Mouse (Mus musculus) lung, embryonic 14.5 days (tissue): Measurements from ENCODE around the gene Eid3. TPM values are rescaled to one million over a fixed set of nuclear protein-coding genes. Genes with fewer than 3 reads are reported as not detected.

Experiments used
- ATAC-seq: fragments of 200-750 bp; cut with Nextera tagmentation; 2 replicates; pipeline ENCODE4 v1.8.0; 2017; ENCODE audit warnings: mild to moderate bottlenecking, moderate TSS enrichment, moderate library complexity; ENCODE audit not compliant: insufficient read depth
- DNase-seq: peaks from one replicate; pipeline ENCODE4 v3.0.0-alpha.2; 2015
- H3K27ac ChIP-seq: fragments of 300-500 bp; sonication (generic); 2 replicates; pipeline ENCODE4 v1.5.1; 2014; ENCODE audit warnings: low read depth, mild to moderate bottlenecking, moderate library complexity
- H3K27me3 ChIP-seq: fragments of 300-500 bp; sonication (generic); 2 replicates; pipeline ENCODE4 v1.6.1; 2014; ENCODE audit warnings: low read length, control low read depth; ENCODE audit not compliant: insufficient read depth
- H3K36me3 ChIP-seq: fragments of 300-500 bp; sonication (generic); 2 replicates; pipeline ENCODE4 v1.6.1; 2014; ENCODE audit warnings: control low read depth; ENCODE audit not compliant: insufficient read depth
- H3K4me1 ChIP-seq: fragments of 300-500 bp; sonication (generic); 2 replicates; pipeline ENCODE4 v1.6.1; 2014; ENCODE audit warnings: antibody characterized with exemption, control low read depth; ENCODE audit not compliant: insufficient read depth
- H3K4me2 ChIP-seq: fragments of 300-500 bp; sonication (generic); 2 replicates; pipeline ENCODE4 v1.6.1; 2014; ENCODE audit warnings: mild to moderate bottlenecking
- H3K4me3 ChIP-seq: fragments of 300-500 bp; sonication (generic); 2 replicates; pipeline ENCODE4 v1.5.1; 2014; ENCODE audit warnings: low read depth, low read length
- H3K9ac ChIP-seq: fragments of 300-500 bp; sonication (generic); 2 replicates; pipeline ENCODE4 v1.6.1; 2014
- H3K9me3 ChIP-seq: fragments of 300-500 bp; sonication (generic); 2 replicates; pipeline ENCODE4 v1.6.1; 2016; ENCODE audit warnings: low read depth, low read length, control low read depth
- CTCF ChIP-seq: IDR thresholded peaks from 2 replicates; pipeline ENCODE4 v1.5.1; 2016; ENCODE audit warnings: antibody characterized with exemption, low read depth
- WGBS: fragments of 180-500 bp; shearing (Covaris S2); extraction: QIAGEN DNeasy Blood & Tissue Kit; methylation state at CpG from one replicate; pipeline ENCODE4 v1.1.7; 2014; 5-methylcytosine and 5-hydroxymethylcytosine counted together
- polyA plus RNA-seq: library from polyadenylated mRNA; unstranded; fragments of >200 nt; fragmentation: Nextera tagmentation; extraction: Ambion mirVana; gene quantifications from 2 replicates; pipeline ENCODE4 v1.2.1, GENCODE M21; 2014

Gene Eid3
- polyA plus RNA-seq, 1 experiment from 2014 or later = 0.50 TPM

- Histone ChIP-seq H3K9ac (no peak overlapping the region), H3K4me1 (no peaks in the 10 kb centered on the region), H3K4me3 (no peak overlapping the region), H3K27ac (no peak overlapping the region), H3K27me3 (no peaks in the 10 kb centered on the region), H3K9me3 (no peaks in the 10 kb centered on the region), H3K36me3 (no peaks in the 10 kb centered on the region), H3K4me2 (no peak overlapping the region)
- no peak for DNase-seq
- peak; percentile 66 for TF ChIP-seq CTCF
- ATAC-seq = no peak
- WGBS = 72% methylated on average over 3 of the region's 3 CpGs
These were observed 43.8 kb downstream of the Eid3 start for GRCm38 (mm10) chr10:82910198-82910597.

- no peak for DNase-seq
These were observed 46.8 kb downstream of the Eid3 start for GRCm38 (mm10) chr10:82913238-82913637.

GRCm38 (mm10) chr10:82913772-82914171, 47.3 kb downstream of the Eid3 start:
- no peak for DNase-seq
- no peaks in the 10 kb centered on the region for H3K9me3 ChIP-seq
- WGBS = 69% methylated on average over 6 of the region's 6 CpGs
- H3K4me2 ChIP-seq = no peak overlapping the region
- ATAC-seq = no peak
- H3K9ac ChIP-seq = no peak overlapping the region
- no peak for TF ChIP-seq CTCF
- H3K27me3 ChIP-seq = no peaks in the 10 kb centered on the region
- H3K27ac ChIP-seq = no peak overlapping the region
- no peak overlapping the region for H3K4me3 ChIP-seq
- H3K4me1 ChIP-seq = no peaks in the 10 kb centered on the region
- no peaks in the 10 kb centered on the region for H3K36me3 ChIP-seq

More at GRCm38 (mm10) chr10:82913238-82913637, 46.8 kb downstream of the Eid3 start:
- no peak for TF ChIP-seq CTCF
- H3K36me3 ChIP-seq = no peaks in the 10 kb centered on the region
- no peak overlapping the region for H3K9ac ChIP-seq
- no peak overlapping the region for H3K4me3 ChIP-seq
- WGBS = 51% methylated on average over 4 of the region's 4 CpGs
- H3K27ac ChIP-seq = no peak overlapping the region
- H3K27me3 ChIP-seq = no peaks in the 10 kb centered on the region
- H3K4me2 ChIP-seq = no peak overlapping the region
- H3K4me1 ChIP-seq = no peaks in the 10 kb centered on the region
- no peak for ATAC-seq
- no peaks in the 10 kb centered on the region for H3K9me3 ChIP-seq

Other genes with a start within 250 kb of the Eid3 start
- 34.6 and 35.6 TPM in 2 replicates for gene 1190007I07Rik, start 243.4 kb upstream of the Eid3 start, polyA plus RNA-seq
- 174 and 176 TPM in 2 replicates for gene Tdg, start 236.8 kb upstream of the Eid3 start, polyA plus RNA-seq
- 3.5 and 3.8 TPM in 2 replicates for gene Glt8d2, start 176.0 kb upstream of the Eid3 start, polyA plus RNA-seq
- gene Hcfc2, start 170.5 kb upstream of the Eid3 start, polyA plus RNA-seq = 31.6 and 34.4 TPM in 2 replicates
- 52.0 and 53.2 TPM in 2 replicates for gene Nfyb, start 102.5 kb upstream of the Eid3 start, polyA plus RNA-seq
- 151 and 163 TPM in 2 replicates for gene Txnrd1, start 32.7 kb upstream of the Eid3 start, polyA plus RNA-seq
- gene Chst11, start 118.9 kb downstream of the Eid3 start, polyA plus RNA-seq = 2.3 and 2.6 TPM in 2 replicates